In the genomic region with DNA sequence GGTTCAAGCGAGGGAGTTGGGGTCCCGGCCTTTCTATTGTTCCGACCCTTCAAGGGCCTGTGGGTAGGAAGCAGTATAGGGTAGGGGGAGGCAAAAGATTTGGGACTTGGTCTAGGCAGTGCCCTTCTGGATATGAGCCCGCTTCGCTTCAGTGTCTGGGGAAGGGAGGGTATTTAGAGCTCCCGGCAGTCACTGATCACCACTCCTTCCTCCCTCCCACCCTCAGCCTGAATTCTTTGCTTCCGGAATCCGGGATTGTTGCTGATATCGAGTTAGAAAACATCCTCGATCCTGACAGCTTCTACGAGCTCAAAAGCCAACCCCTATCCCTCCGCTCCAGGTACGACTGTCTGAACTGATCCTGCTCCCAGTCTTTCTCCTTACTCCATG, we compare ENCODE assay signal across 8 mouse cellular contexts. TPM values are rescaled to one million over a fixed set of nuclear protein-coding genes. Genes with fewer than 3 reads are reported as not detected.
DNase-seq lines count a peak whose midpoint lies in the region; ATAC-seq lines count a peak whose summit lies in the region.

No protein-coding gene starts in this region.

- H3K4me1 ChIP-seq in kidney, embryonic 15.5 days = peaks cover 23% of the 10 kb centered on the region
- no peaks in the 10 kb centered on the region for H3K4me1 ChIP-seq in embryonic facial prominence, embryonic 11.5 days (ENCODE audit: control insufficient read depth, insufficient read depth, low read length)
- H3K4me1 ChIP-seq in intestine, embryonic 14.5 days (replicated peaks; ENCODE audit: control insufficient read depth, insufficient read depth, low read length) = no peaks in the 10 kb centered on the region
- peaks cover 22% of the 10 kb centered on the region for H3K4me1 ChIP-seq in midbrain, embryonic 15.5 days

- no peaks in the 10 kb centered on the region for H3K9me3 ChIP-seq in kidney, embryonic 15.5 days (replicated peaks)
- no peaks in the 10 kb centered on the region for H3K9me3 ChIP-seq in embryonic facial prominence, embryonic 11.5 days (replicated peaks; ENCODE audit: control insufficient read depth, low read length)
- no peaks in the 10 kb centered on the region for H3K9me3 ChIP-seq in intestine, embryonic 14.5 days (ENCODE audit: control insufficient read depth, low read length)
- H3K9me3 ChIP-seq in midbrain, embryonic 15.5 days = no peaks in the 10 kb centered on the region

- peaks cover 38% of the 10 kb centered on the region for H3K36me3 ChIP-seq in kidney, embryonic 15.5 days
- no peaks in the 10 kb centered on the region; the same call in 1 of the 2 replicates for H3K36me3 ChIP-seq in embryonic facial prominence, embryonic 11.5 days (replicated peaks; ENCODE audit: control insufficient read depth, insufficient read depth, low read depth, low read length)
- H3K36me3 ChIP-seq in intestine, embryonic 14.5 days (ENCODE audit: control insufficient read depth, insufficient read depth, low read length) = peaks cover 24% of the 10 kb centered on the region
- 0 out of 2 replicates have a peak, but pooled peaks cover 5% of the 10 kb centered on the region for H3K36me3 ChIP-seq in midbrain, embryonic 15.5 days (replicated peaks)

- no peak for DNase-seq in kidney, adult 9 months
- no peak for DNase-seq in embryonic facial prominence, embryonic 11.5 days (ENCODE audit: low spot score)
- no peak for DNase-seq in intestine, embryonic 14.5 days (ENCODE audit: low spot score)
- no peak for DNase-seq in B cell, adult 2 months
- DNase-seq in embryo, embryonic 10 days (ENCODE audit: low spot score) = no peak
- DNase-seq in cerebellum, adult 11-12 months = no peak

- peak overlapping the region; percentile 73 for H3K27ac ChIP-seq in kidney, embryonic 15.5 days
- H3K27ac ChIP-seq in embryonic facial prominence, embryonic 11.5 days (replicated peaks; ENCODE audit: low read depth, low read length) = no peak overlapping the region
- H3K27ac ChIP-seq in intestine, embryonic 14.5 days (ENCODE audit: low read depth) = peak overlapping the region; percentile 33; the same call in 1 of the 2 replicates
- H3K27ac ChIP-seq in midbrain, embryonic 15.5 days = no peak overlapping the region

- H3K4me2 ChIP-seq in kidney, embryonic 15.5 days = peak overlapping the region; percentile 65
- H3K4me2 ChIP-seq in embryonic facial prominence, embryonic 11.5 days (ENCODE audit: low read depth, low read length) = peak overlapping the region; percentile 65
- H3K4me2 ChIP-seq in intestine, embryonic 14.5 days (ENCODE audit: low read length) = peak overlapping the region; percentile 55
- peak overlapping the region; percentile 63 for H3K4me2 ChIP-seq in midbrain, embryonic 15.5 days

- ATAC-seq in kidney, embryonic 15.5 days (replicated peaks; ENCODE audit: low FRiP score) = no peak
- ATAC-seq in embryonic facial prominence, embryonic 11.5 days (replicated peaks; ENCODE audit: insufficient number of reproducible peaks, low FRiP score, low TSS enrichment, low read depth) = no peak
- ATAC-seq in intestine, embryonic 14.5 days (replicated peaks; ENCODE audit: low FRiP score, low TSS enrichment, low read depth) = no peak
- ATAC-seq in midbrain, embryonic 15.5 days (replicated peaks) = no peak

- 27% methylated on average over 12 of the region's 13 CpGs for WGBS in kidney, embryonic 15.5 days
- 17% methylated on average over 12 of the region's 13 CpGs for WGBS in embryonic facial prominence, embryonic 11.5 days
- 32% methylated on average over 13 of the region's 13 CpGs for WGBS in intestine, embryonic 14.5 days
- 25% methylated on average over 13 of the region's 13 CpGs for WGBS in midbrain, embryonic 15.5 days

- H3K27me3 ChIP-seq in kidney, embryonic 15.5 days = no peaks in the 10 kb centered on the region
- H3K27me3 ChIP-seq in embryonic facial prominence, embryonic 11.5 days (ENCODE audit: control insufficient read depth, insufficient read depth, low read length) = no peaks in the 10 kb centered on the region
- no peaks in the 10 kb centered on the region for H3K27me3 ChIP-seq in intestine, embryonic 14.5 days (replicated peaks; ENCODE audit: control insufficient read depth, insufficient read depth, low read length)
- no peaks in the 10 kb centered on the region for H3K27me3 ChIP-seq in midbrain, embryonic 15.5 days (replicated peaks)

- peak overlapping the region; percentile 70 for H3K4me3 ChIP-seq in kidney, embryonic 15.5 days (replicated peaks)
- 0 out of 2 replicates have a peak overlapping the region, but pooled peaks have one; percentile 10 for H3K4me3 ChIP-seq in embryonic facial prominence, embryonic 11.5 days (ENCODE audit: low read depth, low read length)
- H3K4me3 ChIP-seq in intestine, embryonic 14.5 days (ENCODE audit: low read depth, low read length) = 0 out of 2 replicates have a peak overlapping the region, but pooled peaks have one; percentile 62
- H3K4me3 ChIP-seq in midbrain, embryonic 15.5 days = peak overlapping the region; percentile 67

- H3K9ac ChIP-seq in kidney, embryonic 15.5 days = 0 out of 2 replicates have a peak overlapping the region, but pooled peaks have one; percentile 17
- H3K9ac ChIP-seq in embryonic facial prominence, embryonic 11.5 days (replicated peaks; ENCODE audit: low read length) = no peak overlapping the region
- H3K9ac ChIP-seq in intestine, embryonic 14.5 days (ENCODE audit: low read length) = no peak overlapping the region
- peak overlapping the region; percentile 14; the same call in 1 of the 2 replicates for H3K9ac ChIP-seq in midbrain, embryonic 15.5 days

RNA-seq across cellular contexts. Expression of gene Tfe3, which starts 2.9 kb away (rescaled TPM):
- polyA plus RNA-seq in kidney, embryonic 15.5 days (2015; fragmentation: Nextera tagmentation; extraction: Ambion mirVana) = 26.3 and 30.9 TPM in 2 replicates
- polyA plus RNA-seq in embryonic facial prominence, embryonic 11.5 days (2014; fragmentation: Nextera tagmentation; extraction: Ambion mirVana) = 16.2 and 16.5 TPM in 2 replicates
- polyA plus RNA-seq in intestine, embryonic 14.5 days (2014; fragmentation: Nextera tagmentation; extraction: Ambion mirVana) = 18.5 and 19.7 TPM in 2 replicates
- polyA plus RNA-seq in midbrain, embryonic 15.5 days (2015; fragmentation: Nextera tagmentation; extraction: Ambion mirVana) = 26.3 and 26.6 TPM in 2 replicates

RNA-seq across cellular contexts. Expression of gene Ccdc120, which starts 14.6 kb away (rescaled TPM):
- 19.6 and 20.2 TPM in 2 replicates for polyA plus RNA-seq in kidney, embryonic 15.5 days (2015; fragmentation: Nextera tagmentation; extraction: Ambion mirVana)
- 14.5 and 20.2 TPM in 2 replicates for polyA plus RNA-seq in embryonic facial prominence, embryonic 11.5 days (2014; fragmentation: Nextera tagmentation; extraction: Ambion mirVana)
- 14.1 and 15.4 TPM in 2 replicates for polyA plus RNA-seq in intestine, embryonic 14.5 days (2014; fragmentation: Nextera tagmentation; extraction: Ambion mirVana)
- 78.4 and 85.2 TPM in 2 replicates for polyA plus RNA-seq in midbrain, embryonic 15.5 days (2015; fragmentation: Nextera tagmentation; extraction: Ambion mirVana)

RNA-seq across cellular contexts. Expression of gene Gripap1, which starts 24.3 kb away (rescaled TPM):
- polyA plus RNA-seq in kidney, embryonic 15.5 days (2015; fragmentation: Nextera tagmentation; extraction: Ambion mirVana) = 44.1 and 51.8 TPM in 2 replicates
- 35.6 and 35.9 TPM in 2 replicates for polyA plus RNA-seq in embryonic facial prominence, embryonic 11.5 days (2014; fragmentation: Nextera tagmentation; extraction: Ambion mirVana)
- polyA plus RNA-seq in intestine, embryonic 14.5 days (2014; fragmentation: Nextera tagmentation; extraction: Ambion mirVana) = 31.3 and 35.8 TPM in 2 replicates
- 72.3 and 78.8 TPM in 2 replicates for polyA plus RNA-seq in midbrain, embryonic 15.5 days (2015; fragmentation: Nextera tagmentation; extraction: Ambion mirVana)

RNA-seq across cellular contexts. Expression of gene Praf2, which starts 37.0 kb away (rescaled TPM):
- 64.4 and 68.9 TPM in 2 replicates for polyA plus RNA-seq in kidney, embryonic 15.5 days (2015; fragmentation: Nextera tagmentation; extraction: Ambion mirVana)
- 85.4 and 88.7 TPM in 2 replicates for polyA plus RNA-seq in embryonic facial prominence, embryonic 11.5 days (2014; fragmentation: Nextera tagmentation; extraction: Ambion mirVana)
- 81.0 and 81.1 TPM in 2 replicates for polyA plus RNA-seq in intestine, embryonic 14.5 days (2014; fragmentation: Nextera tagmentation; extraction: Ambion mirVana)
- 132 and 133 TPM in 2 replicates for polyA plus RNA-seq in midbrain, embryonic 15.5 days (2015; fragmentation: Nextera tagmentation; extraction: Ambion mirVana)

RNA-seq across cellular contexts. Expression of gene Gm45208, which starts 43.2 kb away (rescaled TPM):
- 0.96 TPM in 1 of 2 replicates, not detected in the other for polyA plus RNA-seq in kidney, embryonic 15.5 days (2015; fragmentation: Nextera tagmentation; extraction: Ambion mirVana)
- not detected in 2 replicates for polyA plus RNA-seq in embryonic facial prominence, embryonic 11.5 days (2014; fragmentation: Nextera tagmentation; extraction: Ambion mirVana)
- polyA plus RNA-seq in intestine, embryonic 14.5 days (2014; fragmentation: Nextera tagmentation; extraction: Ambion mirVana) = 0.42 TPM in 1 of 2 replicates, not detected in the other
- polyA plus RNA-seq in midbrain, embryonic 15.5 days (2015; fragmentation: Nextera tagmentation; extraction: Ambion mirVana) = 0.85 and 1.3 TPM in 2 replicates

Comparison
In these comparisons a context has a peak if more than half of its experiments do, and no peak if none do; other contexts are left out.
1. H3K27ac ChIP-seq: peak in kidney, embryonic 15.5 days (single experiment) and intestine, embryonic 14.5 days (single experiment); none in embryonic facial prominence, embryonic 11.5 days (single experiment) and midbrain, embryonic 15.5 days (single experiment).
2. H3K4me3 ChIP-seq: peak in every context shown above with its lines; median percentile 70 in kidney, embryonic 15.5 days; 67 in midbrain, embryonic 15.5 days; 62 in intestine, embryonic 14.5 days; 10 in embryonic facial prominence, embryonic 11.5 days.
3. H3K9ac ChIP-seq: peak in kidney, embryonic 15.5 days (single experiment) and midbrain, embryonic 15.5 days (single experiment); none in embryonic facial prominence, embryonic 11.5 days (single experiment) and intestine, embryonic 14.5 days (single experiment).
4. Peak in every context shown above with its lines, with median percentiles within 50 percentile points of each other: H3K4me2 ChIP-seq.